In genomic region chr4:82531977-82532376, GRCm38 (mm10) we compare ENCODE assay signal across 9 mouse cellular contexts.
DNase-seq lines count a peak whose midpoint lies in the region; ATAC-seq and TF ChIP-seq lines count a peak whose summit lies in the region.
"Had no signal": no experiment of that assay in that cellular context is flagged by ENCODE, and none has a peak within 500 bp of the region (broad histone marks: within the 10 kb centered on the region; RNA-seq: fewer than 3 reads in every experiment).

No protein-coding gene starts in this region.

- DNase-seq in kidney, adult 9 months = no peak
- DNase-seq in midbrain, postnatal 0 days (ENCODE audit: low spot score) = no peak
- DNase-seq in testis, postnatal 10 days (ENCODE audit: low spot score) = no peak
- DNase-seq in retina, postnatal 1 day = no peak
- no peak for DNase-seq in thymus, postnatal 36 days
- DNase-seq: adrenal gland, postnatal 36 days had no signal

- ATAC-seq in kidney, embryonic 14.5 days (ENCODE audit: low FRiP score, low TSS enrichment) = no peak
- no peak for ATAC-seq in embryonic facial prominence, embryonic 15.5 days (ENCODE audit: insufficient number of reproducible peaks, low FRiP score, low TSS enrichment, low read depth)
- 0 out of 2 replicates have a peak, but pooled peaks have one; percentile 30 for ATAC-seq in hindbrain, embryonic 13.5 days (ENCODE audit: low FRiP score)
- no peak for ATAC-seq in midbrain, postnatal 0 days (ENCODE audit: low FRiP score)

- H3K4me2 ChIP-seq in kidney, embryonic 14.5 days (replicated peaks; ENCODE audit: low read depth, low read length) = peak overlapping the region; percentile 17; the same call in 1 of the 2 replicates
- peak overlapping the region; percentile 33 for H3K4me2 ChIP-seq in embryonic facial prominence, embryonic 15.5 days (replicated peaks)
- H3K4me2 ChIP-seq in hindbrain, embryonic 13.5 days = peak overlapping the region; percentile 34
- no peak overlapping the region; the same call in 1 of the 2 replicates for H3K4me2 ChIP-seq in midbrain, postnatal 0 days (ENCODE audit: low read depth, low read length, poor library complexity, severe bottlenecking)

- peak overlapping the region; percentile 56; the same call in 1 of the 2 replicates for H3K27ac ChIP-seq in kidney, embryonic 14.5 days (ENCODE audit: low read depth, low read length)
- H3K27ac ChIP-seq in embryonic facial prominence, embryonic 15.5 days (replicated peaks) = peak overlapping the region; percentile 88
- H3K27ac ChIP-seq in hindbrain, embryonic 13.5 days = peak overlapping the region; percentile 87
- H3K27ac ChIP-seq in midbrain, postnatal 0 days (ENCODE audit: low read depth, low read length) = peak overlapping the region; percentile 67; the same call in 1 of the 2 replicates

- no peak for TF ChIP-seq CTCF in midbrain, postnatal 0 days (IDR thresholded peaks at IDR 0.05)

- H3K27me3 ChIP-seq in kidney, embryonic 14.5 days (ENCODE audit: control insufficient read depth, insufficient read depth, low read length) = peaks cover 31% of the 10 kb centered on the region
- peaks cover 6% of the 10 kb centered on the region for H3K27me3 ChIP-seq in embryonic facial prominence, embryonic 15.5 days
- peaks cover 31% of the 10 kb centered on the region for H3K27me3 ChIP-seq in hindbrain, embryonic 13.5 days
- H3K27me3 ChIP-seq in midbrain, postnatal 0 days (ENCODE audit: insufficient read depth, low read length) = peaks cover 14% of the 10 kb centered on the region

- H3K4me1 ChIP-seq in kidney, embryonic 14.5 days (ENCODE audit: control insufficient read depth, insufficient read depth, low read length) = peaks cover 13% of the 10 kb centered on the region; the same call in 1 of the 2 replicates
- H3K4me1 ChIP-seq in embryonic facial prominence, embryonic 15.5 days = peaks cover 38% of the 10 kb centered on the region
- peaks cover 51% of the 10 kb centered on the region for H3K4me1 ChIP-seq in hindbrain, embryonic 13.5 days (replicated peaks)
- peaks cover 3% of the 10 kb centered on the region; the same call in 1 of the 2 replicates for H3K4me1 ChIP-seq in midbrain, postnatal 0 days (ENCODE audit: insufficient read depth, low read length)

- WGBS in kidney, embryonic 14.5 days = 59% methylated on average over 5 of the region's 5 CpGs
- WGBS in embryonic facial prominence, embryonic 15.5 days = 45% methylated on average over 5 of the region's 5 CpGs
- 39% methylated on average over 5 of the region's 5 CpGs for WGBS in hindbrain, embryonic 13.5 days
- 40% methylated on average over 5 of the region's 5 CpGs for WGBS in midbrain, postnatal 0 days

- H3K9ac ChIP-seq in kidney, embryonic 14.5 days (ENCODE audit: low read depth, low read length) = no peak overlapping the region
- no peak overlapping the region for H3K9ac ChIP-seq in embryonic facial prominence, embryonic 15.5 days
- H3K9ac ChIP-seq in hindbrain, embryonic 13.5 days = peak overlapping the region; percentile 5; the same call in 1 of the 2 replicates
- no peak overlapping the region for H3K9ac ChIP-seq in midbrain, postnatal 0 days (replicated peaks; ENCODE audit: low read length, poor library complexity, severe bottlenecking)

- no peaks in the 10 kb centered on the region for H3K9me3 ChIP-seq in kidney, embryonic 14.5 days (ENCODE audit: control insufficient read depth, low read length)
- H3K9me3 ChIP-seq in embryonic facial prominence, embryonic 15.5 days (replicated peaks) = no peaks in the 10 kb centered on the region
- no peaks in the 10 kb centered on the region for H3K9me3 ChIP-seq in hindbrain, embryonic 13.5 days
- no peaks in the 10 kb centered on the region for H3K9me3 ChIP-seq in midbrain, postnatal 0 days (ENCODE audit: low read length)

- no peaks in the 10 kb centered on the region for H3K36me3 ChIP-seq in kidney, embryonic 14.5 days (ENCODE audit: control insufficient read depth, insufficient read depth, low read length)
- no peaks in the 10 kb centered on the region for H3K36me3 ChIP-seq in embryonic facial prominence, embryonic 15.5 days
- H3K36me3 ChIP-seq in hindbrain, embryonic 13.5 days = no peaks in the 10 kb centered on the region
- H3K36me3 ChIP-seq in midbrain, postnatal 0 days (ENCODE audit: insufficient read depth, low read length) = no peaks in the 10 kb centered on the region

- H3K4me3 ChIP-seq in kidney, embryonic 14.5 days (ENCODE audit: low read length) = no peak overlapping the region
- H3K4me3 ChIP-seq in embryonic facial prominence, embryonic 15.5 days (replicated peaks) = no peak overlapping the region
- no peak overlapping the region for H3K4me3 ChIP-seq in hindbrain, embryonic 13.5 days
- no peak overlapping the region for H3K4me3 ChIP-seq in midbrain, postnatal 0 days (ENCODE audit: low read depth, low read length)
